Mouse (Mus musculus) adrenal gland, adult 18-20 months (tissue): ENCODE results near the gene Metap1d. TPM values are rescaled to one million over a fixed set of nuclear protein-coding genes. Genes with fewer than 3 reads are reported as not detected.

Experiments used
- DNase-seq, 2 experiments: peaks; one replicate each; pipeline ENCODE4 v3.0.0; 2021 to 2022; ENCODE audit warnings: low spot score in 2 of 2
- total RNA-seq, 2 experiments: library from RNA; stranded (reverse); gene quantifications; 1 replicate in 1 of 2; 2 replicates in 1 of 2; pipeline ENCODE4 v1.2.3; 2021

Metap1d gene
- total RNA-seq, 2 experiments from 2014 or later: 29.4 to 32.1 TPM

GRCm38 (mm10) chr2:71542816-71543301 lies 89.8 kb downstream of the Metap1d start:
- peak; percentile 53 to 62 for DNase-seq

- DNase-seq: no peak
Observed at GRCm38 (mm10) chr2:71543531-71543930, 90.5 kb downstream of the Metap1d start.

- DNase-seq: no peak
Observed at GRCm38 (mm10) chr2:71543948-71544347, 90.9 kb downstream of the Metap1d start.

DNA sequence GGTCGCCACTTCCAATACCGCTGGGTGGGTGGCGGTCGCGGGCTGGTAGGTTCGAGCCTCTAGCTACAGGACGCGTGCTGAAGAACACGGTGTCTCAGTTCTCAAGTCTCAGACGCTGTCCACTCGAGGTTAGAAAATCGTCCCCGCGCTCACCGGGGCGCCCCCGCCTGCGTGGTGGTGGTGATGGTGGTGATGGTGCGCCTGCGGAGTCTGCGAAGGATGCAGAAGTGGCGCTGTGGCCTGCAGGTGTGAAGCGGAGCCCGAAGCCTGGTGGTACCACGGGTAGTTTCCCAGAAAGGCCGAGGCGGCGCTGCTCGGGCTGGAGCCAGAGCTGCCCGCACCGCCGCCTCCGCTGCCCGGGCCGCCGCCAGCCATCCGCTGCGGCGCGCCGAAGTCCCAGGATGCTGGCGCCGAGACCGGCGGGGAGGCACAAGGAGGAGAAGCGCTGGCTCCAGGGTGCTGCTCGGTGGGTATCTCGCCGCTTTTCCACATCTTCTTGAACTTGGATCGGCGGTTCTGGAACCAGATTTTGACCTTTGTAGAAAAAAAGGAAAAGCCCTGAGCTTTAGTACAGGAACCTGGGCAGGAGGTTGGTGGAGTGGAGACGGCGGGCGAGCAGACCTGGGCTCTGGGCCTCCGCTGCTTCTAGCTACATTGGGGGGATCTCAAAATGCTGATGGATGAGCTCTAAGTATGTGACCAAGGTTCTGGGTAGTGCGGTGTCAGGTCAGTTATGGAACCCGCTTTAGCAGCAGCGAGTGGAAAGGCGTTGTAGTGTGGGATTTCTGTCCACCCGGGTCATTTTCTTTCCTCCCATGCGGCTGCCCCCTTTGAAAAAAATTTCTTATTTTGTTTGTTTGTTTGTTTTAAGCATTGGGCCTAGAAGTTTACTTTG lies 91.6 kb downstream of the Metap1d start:
- no peak for DNase-seq

- DNase-seq: no peak
Observed at GRCm38 (mm10) chr2:71545401-71545881, 92.4 kb downstream of the Metap1d start.

GRCm38 (mm10) chr2:71545882-71546639 lies 93.0 kb downstream of the Metap1d start:
- no peak for DNase-seq

DNA sequence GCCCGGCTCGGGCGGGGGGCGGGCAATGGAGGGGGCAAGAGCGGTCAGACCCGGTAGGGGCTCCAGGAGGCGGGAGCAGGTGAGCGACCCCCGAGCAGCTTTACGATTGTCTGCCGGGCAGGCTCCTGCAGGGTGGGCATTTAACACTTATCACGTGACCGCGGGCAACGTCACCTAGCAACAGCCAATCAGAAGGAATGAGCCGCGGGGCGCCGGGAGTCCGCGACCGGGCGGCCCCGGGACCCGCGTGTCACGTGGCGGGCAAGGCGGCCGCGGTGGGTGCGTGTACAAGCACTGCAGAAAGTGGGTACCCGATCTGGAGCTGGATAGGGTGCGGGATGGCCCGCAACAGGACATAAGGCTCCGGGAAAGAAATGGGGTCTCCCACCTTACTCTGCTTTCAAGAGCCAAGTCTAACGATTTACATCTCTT lies 93.6 kb downstream of the Metap1d start, which contains the start of gene Dlx2:
Dlx2 (minus strand) TSS at position 115 of the 432 bp plus-strand sequence.
- DNase-seq: no peak

GRCm38 (mm10) chr2:71547829-71548228 lies 94.8 kb downstream of the Metap1d start:
- DNase-seq: peak; percentile 71 to 80

GRCm38 (mm10) chr2:71550330-71550729 lies 97.3 kb downstream of the Metap1d start:
- DNase-seq: no peak

DNA sequence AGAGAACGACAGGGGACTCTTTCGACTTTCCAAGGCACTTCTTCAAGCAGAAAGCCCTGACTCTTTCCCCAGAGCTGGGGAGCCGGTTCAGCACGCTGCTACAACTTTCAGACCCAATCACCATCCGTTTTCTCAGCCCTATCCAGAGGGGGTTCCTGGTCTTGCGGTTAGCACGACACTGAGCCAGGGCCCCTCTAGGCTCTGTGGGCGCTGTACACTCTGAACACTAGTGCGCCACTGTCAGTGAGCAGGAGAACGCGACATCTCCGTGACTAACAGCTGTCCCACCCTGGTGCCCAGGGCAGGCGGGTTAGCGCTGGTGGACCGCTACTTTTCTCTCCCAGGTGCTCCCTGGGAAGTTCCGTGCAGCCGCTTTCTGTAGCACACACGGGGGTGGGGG lies 98.6 kb downstream of the Metap1d start:
- DNase-seq: no peak

GRCm38 (mm10) chr2:71556071-71556470 lies 103.0 kb downstream of the Metap1d start:
- no peak for DNase-seq

- DNase-seq: no peak
Observed at GRCm38 (mm10) chr2:71566466-71566865, 113.4 kb downstream of the Metap1d start.

- DNase-seq: no peak
Observed at GRCm38 (mm10) chr2:71573736-71574135, 120.7 kb downstream of the Metap1d start.

Other genes starting within 250 kb of the Metap1d start
- 10 to 100 TPM; 83.7 to 97.8 TPM for gene Dync1i2, start 241.6 kb upstream of the Metap1d start, total RNA-seq
- 10 to 100 TPM; 43.0 to 78.8 TPM for gene Slc25a12, start 85.5 kb upstream of the Metap1d start, total RNA-seq
- 10 to 100 TPM; 22.2 to 26.9 TPM for gene Hat1, start 64.3 kb upstream of the Metap1d start, total RNA-seq
- under 1 TPM; 0.17 to 0.29 TPM for gene Dlx1, start 74.8 kb downstream of the Metap1d start, total RNA-seq
- under 1 TPM; 0.50 to 0.54 TPM for gene Dlx2, start 93.5 kb downstream of the Metap1d start, total RNA-seq